Mouse (Mus musculus) left cerebral cortex, adult 9 months (tissue): ENCODE data around the gene Trim26.
A peak's percentile ranks its signal among the peaks of the same experiment; 100 is the strongest.
"Not testable (repeated sequence)": the region's sequence is repeated elsewhere in the genome, so short reads cannot be mapped to it uniquely, and the experiment has no call there.

Experiments used
- DNase-seq, 2 experiments: peaks; one replicate each; pipeline ENCODE4 v3.0.0; 2022; ENCODE audit warnings: low spot score in 2 of 2

The Trim26 gene

GRCm38 (mm10) chr17:36836874-36837647 lies at the start of gene Trim26:
TSS of gene Trim26 (plus strand) at chr17:36837134.
- peak; percentile 89 to 98 for DNase-seq

GRCm38 (mm10) chr17:36788351-36788750 lies 48.6 kb upstream of the Trim26 start:
- DNase-seq, result no peak

GRCm38 (mm10) chr17:36788801-36789200 lies 48.1 kb upstream of the Trim26 start:
- DNase-seq, result peak; percentile 42 to 88

- DNase-seq, result no peak
These were observed 37.4 kb upstream of the Trim26 start for GRCm38 (mm10) chr17:36799493-36799892.

- not testable (repeated sequence) for DNase-seq
These were observed 36.9 kb upstream of the Trim26 start for GRCm38 (mm10) chr17:36799921-36800462.

GRCm38 (mm10) chr17:36811871-36812270 lies 25.1 kb upstream of the Trim26 start, which contains the start of gene H2-M10.6:
TSS of gene H2-M10.6 (plus strand) at chr17:36812171.
- no peak for DNase-seq

- peak in 1 of 2 experiments; percentile 46 for DNase-seq
These were observed 12.9 kb upstream of the Trim26 start for GRCm38 (mm10) chr17:36824005-36824404.

- DNase-seq, result no peak
These were observed 11.4 kb upstream of the Trim26 start for GRCm38 (mm10) chr17:36825525-36825924.

- peak; percentile 63 to 91 for DNase-seq
These were observed 10.9 kb upstream of the Trim26 start for GRCm38 (mm10) chr17:36826002-36826401.

- DNase-seq, result no peak
These were observed 8.4 kb upstream of the Trim26 start for GRCm38 (mm10) chr17:36828488-36828887.

GRCm38 (mm10) chr17:36830470-36830869 lies 6.5 kb upstream of the Trim26 start:
- no peak for DNase-seq

GRCm38 (mm10) chr17:36832694-36833093 lies 4.2 kb upstream of the Trim26 start:
- no peak for DNase-seq

- peak in 1 of 2 experiments; percentile 64 for DNase-seq
These were observed 1.1 kb upstream of the Trim26 start for GRCm38 (mm10) chr17:36835591-36836426.

- DNase-seq, result peak in 1 of 2 experiments; percentile 7
These were observed 514 bp upstream of the Trim26 start for GRCm38 (mm10) chr17:36836427-36836812.

GRCm38 (mm10) chr17:36839001-36839400 lies 2.1 kb downstream of the Trim26 start:
- DNase-seq, result no peak

- DNase-seq, result no peak
These were observed 3.0 kb downstream of the Trim26 start for GRCm38 (mm10) chr17:36839931-36840330.

- no peak for DNase-seq
These were observed 4.1 kb downstream of the Trim26 start for GRCm38 (mm10) chr17:36840961-36841445.

- no peak for DNase-seq
These were observed 6.8 kb downstream of the Trim26 start for GRCm38 (mm10) chr17:36843696-36844095.

- DNase-seq, result no peak
These were observed 7.4 kb downstream of the Trim26 start for GRCm38 (mm10) chr17:36844286-36844719.

- no peak for DNase-seq
These were observed 7.8 kb downstream of the Trim26 start for GRCm38 (mm10) chr17:36844725-36845124.

- DNase-seq, result no peak
These were observed 12.0 kb downstream of the Trim26 start for GRCm38 (mm10) chr17:36848911-36849310.

- no peak for DNase-seq
These were observed 13.1 kb downstream of the Trim26 start for GRCm38 (mm10) chr17:36849992-36850391.
